Mouse (Mus musculus) heart, postnatal 0 days (tissue): ENCODE results near the gene Coa7. TPM values are rescaled to one million over a fixed set of nuclear protein-coding genes. Genes with fewer than 3 reads are reported as not detected.

ENCODE experiments used
- ATAC-seq: fragments of 200-750 bp; cut with Nextera tagmentation; 2 replicates; pipeline ENCODE4 v1.8.0; 2017; ENCODE audit warnings: low read depth, moderate number of reproducible peaks, moderate library complexity; ENCODE audit not compliant: insufficient read depth
- DNase-seq: peaks from one replicate; pipeline ENCODE4 v3.0.0-alpha.2; 2016; ENCODE audit warnings: low spot score
- H3K27ac ChIP-seq: fragments of 300-500 bp; sonication (generic); 2 replicates; pipeline ENCODE4 v1.5.1; 2014; ENCODE audit warnings: low read depth, mild to moderate bottlenecking
- H3K27me3 ChIP-seq: fragments of 300-500 bp; sonication (generic); 2 replicates; pipeline ENCODE4 v1.6.1; 2014; ENCODE audit warnings: low read length, mixed read lengths; ENCODE audit not compliant: control insufficient read depth, insufficient read depth
- H3K36me3 ChIP-seq: fragments of 300-500 bp; sonication (generic); replicated peaks from 2 replicates; pipeline ENCODE4 v1.6.1; 2014; ENCODE audit warnings: low read length, mixed read lengths; ENCODE audit not compliant: control insufficient read depth, insufficient read depth
- H3K4me1 ChIP-seq: fragments of 300-500 bp; sonication (generic); 2 replicates; pipeline ENCODE4 v1.6.1; 2014; ENCODE audit warnings: antibody characterized with exemption; ENCODE audit not compliant: control insufficient read depth, insufficient read depth
- H3K4me2 ChIP-seq: fragments of 300-500 bp; sonication (generic); 2 replicates; pipeline ENCODE4 v1.6.1; 2014; ENCODE audit warnings: low read depth, mild to moderate bottlenecking, low read length, moderate library complexity
- H3K4me3 ChIP-seq: fragments of 300-500 bp; sonication (generic); 2 replicates; pipeline ENCODE4 v1.5.1; 2014; ENCODE audit warnings: low read depth, low read length
- H3K9ac ChIP-seq: fragments of 300-500 bp; sonication (generic); replicated peaks from 2 replicates; pipeline ENCODE4 v1.6.1; 2014; ENCODE audit warnings: low read depth, low read length, mixed read lengths
- H3K9me3 ChIP-seq: fragments of 300-500 bp; sonication (generic); replicated peaks from 2 replicates; pipeline ENCODE4 v1.6.1; 2016; ENCODE audit warnings: low read length; ENCODE audit not compliant: control insufficient read depth
- CTCF ChIP-seq: IDR thresholded peaks from 2 replicates; pipeline ENCODE4 v1.5.1; 2016; ENCODE audit warnings: antibody characterized with exemption, control low read depth, low read depth
- EP300 ChIP-seq: IDR thresholded peaks from 2 replicates; pipeline ENCODE4 v1.6.1; 2016; ENCODE audit warnings: antibody characterized with exemption, low read depth
- WGBS: fragments of 180-500 bp; shearing (Covaris S2); extraction: QIAGEN DNeasy Blood & Tissue Kit; methylation state at CpG from one replicate; pipeline ENCODE4 v1.1.7; 2014; 5-methylcytosine and 5-hydroxymethylcytosine counted together
- polyA plus RNA-seq: library from polyadenylated mRNA; unstranded; fragments of >200 nt; fragmentation: Nextera tagmentation; extraction: Ambion mirVana; gene quantifications from 2 replicates; pipeline ENCODE4 v1.2.1, GENCODE M21; 2015
- total RNA-seq: library from RNA; depleted of rRNA; stranded (reverse); fragments of >200 nt; gene quantifications from 2 replicates; pipeline ENCODE4 v1.2.3, GENCODE M21; 2014; ENCODE audit warnings: low replicate concordance; rRNA removed

Gene Coa7
- 26.0 and 41.8 TPM in 2 replicates for total RNA-seq
- 61.7 and 63.8 TPM in 2 replicates for polyA plus RNA-seq

- Histone ChIP-seq H3K36me3 (peaks cover 5% of the 10 kb centered on the region; the same call in 1 of the 2 replicates), H3K9me3 (no peaks in the 10 kb centered on the region), H3K4me1 (peaks cover 21% of the 10 kb centered on the region), H3K4me2 (peak within 1 kb of the TSS; percentile 75), H3K27me3 (no peaks in the 10 kb centered on the region), H3K9ac (peak within 1 kb of the TSS; percentile 76), H3K27ac (peak within 1 kb of the TSS; percentile 95), H3K4me3 (peak within 1 kb of the TSS; percentile 79)
- TF ChIP-seq CTCF = no peak
- TF ChIP-seq EP300 = no peak
- DNase-seq (peak; percentile 96), ATAC-seq (peak; percentile 95)
- under 1% methylated on average over 44 of the region's 45 CpGs for WGBS
Measured at GRCm38 (mm10) chr4:108327730-108328484, at the start of gene Coa7. TSS of gene Coa7 (plus strand) at chr4:108328140.

- Histone ChIP-seq H3K9me3 (0 out of 2 replicates have a peak, but pooled peaks cover 2% of the 10 kb centered on the region), H3K9ac (peak overlapping the region; percentile 93), H3K4me2 (peak overlapping the region; percentile 89), H3K4me1 (peaks cover 14% of the 10 kb centered on the region; the same call in 1 of the 2 replicates), H3K27ac (peak overlapping the region; percentile 95), H3K4me3 (peak overlapping the region; percentile 99), H3K27me3 (no peaks in the 10 kb centered on the region), H3K36me3 (no peaks in the 10 kb centered on the region)
- TF ChIP-seq CTCF (no peak), EP300 (no peak)
- DNase-seq (peak; percentile 23), ATAC-seq (no peak)
- 0% methylated on average over 14 of the region's 14 CpGs for whole genome bisulfite sequencing
Measured at GRCm38 (mm10) chr4:108300266-108300665, 27.7 kb upstream of the Coa7 start.

- WGBS = under 1% methylated on average over 52 of the region's 58 CpGs
- Histone ChIP-seq H3K4me1 (peaks cover 14% of the 10 kb centered on the region; the same call in 1 of the 2 replicates), H3K27ac (peak within 1 kb of the TSS; percentile 95), H3K4me3 (peak within 1 kb of the TSS; percentile 99), H3K4me2 (peak within 1 kb of the TSS; percentile 89), H3K36me3 (no peaks in the 10 kb centered on the region), H3K9ac (peak within 1 kb of the TSS; percentile 93), H3K9me3 (0 out of 2 replicates have a peak, but pooled peaks cover 4% of the 10 kb centered on the region), H3K27me3 (no peaks in the 10 kb centered on the region)
- ATAC-seq (peak; percentile 98), DNase-seq (peak; percentile 98)
- TF ChIP-seq EP300 (peak; percentile 78; the same call in 1 of the 2 replicates), CTCF (no peak)
Measured at GRCm38 (mm10) chr4:108300670-108301373, 27.1 kb upstream of the Coa7 start, which contains the start of gene Zyg11b. TSS of gene Zyg11b (minus strand) at chr4:108301096.

GRCm38 (mm10) chr4:108302296-108302890, 25.5 kb upstream of the Coa7 start:
- H3K4me3 ChIP-seq = no peak overlapping the region
- DNase-seq (no peak), ATAC-seq (no peak)
- WGBS = 83% methylated on average over 5 of the region's 5 CpGs
- H3K36me3 ChIP-seq = no peaks in the 10 kb centered on the region
- no peak for TF ChIP-seq EP300
- TF ChIP-seq CTCF = no peak
- no peak overlapping the region for H3K4me2 ChIP-seq
- no peaks in the 10 kb centered on the region for H3K27me3 ChIP-seq
- H3K9me3 ChIP-seq = 0 out of 2 replicates have a peak, but pooled peaks cover 4% of the 10 kb centered on the region
- H3K4me1 ChIP-seq = peaks cover 14% of the 10 kb centered on the region; the same call in 1 of the 2 replicates
- H3K9ac ChIP-seq = no peak overlapping the region
- no peak overlapping the region for H3K27ac ChIP-seq

GRCm38 (mm10) chr4:108310706-108311105, 17.2 kb upstream of the Coa7 start:
- ATAC-seq (no peak), DNase-seq (no peak)
- WGBS = 61% methylated on average over 6 of the region's 6 CpGs
- H3K27me3 ChIP-seq = no peaks in the 10 kb centered on the region
- H3K9ac ChIP-seq = no peak overlapping the region
- no peak overlapping the region for H3K4me2 ChIP-seq
- H3K4me3 ChIP-seq = no peak overlapping the region
- H3K27ac ChIP-seq = no peak overlapping the region
- no peaks in the 10 kb centered on the region for H3K4me1 ChIP-seq
- H3K36me3 ChIP-seq = no peaks in the 10 kb centered on the region
- no peaks in the 10 kb centered on the region for H3K9me3 ChIP-seq
- TF ChIP-seq CTCF (no peak), EP300 (no peak)
